Mouse (Mus musculus) ES-E14 (cell line): ENCODE data around the gene Astn2.

Experiments
- HCFC1 ChIP-seq: IDR thresholded peaks from 2 replicates; pipeline ENCODE4 v1.6.1; 2012; ENCODE audit warnings: low read length, inconsistent platforms, borderline replicate concordance; ENCODE audit not compliant: insufficient read depth
- ZNF384 ChIP-seq: IDR thresholded peaks from 2 replicates; pipeline ENCODE4 v1.6.1; 2012; ENCODE audit warnings: low read depth, low read length, inconsistent platforms

GRCm38 (mm10) chr4:65671585-65672184 lies 732.7 kb downstream of the Astn2 start:
- TF ChIP-seq HCFC1 (no peak), ZNF384 (no peak)
